Mouse (Mus musculus) forebrain, embryonic 10.5 days (tissue): ENCODE results near the gene Slc37a1. TPM values are rescaled to one million over a fixed set of nuclear protein-coding genes. Genes with fewer than 3 reads are reported as not detected.

ENCODE experiments used
- DNase-seq: peaks from one replicate; pipeline ENCODE4 v3.0.0-alpha.2; 2017; ENCODE audit warnings: low spot score; ENCODE audit errors: extremely low spot score
- H3K27ac ChIP-seq: fragments of 300-500 bp; sonication (generic); 2 replicates; pipeline ENCODE4 v1.5.1; 2016; ENCODE audit warnings: mild to moderate bottlenecking
- H3K27me3 ChIP-seq: fragments of 300-500 bp; sonication (generic); 2 replicates; pipeline ENCODE4 v1.6.1; 2016; ENCODE audit warnings: mild to moderate bottlenecking; ENCODE audit not compliant: poor library complexity, severe bottlenecking
- H3K36me3 ChIP-seq: fragments of 300-500 bp; sonication (generic); replicated peaks from 2 replicates; pipeline ENCODE4 v1.6.1; 2016; ENCODE audit warnings: mild to moderate bottlenecking, moderate library complexity
- H3K4me1 ChIP-seq: fragments of 300-500 bp; sonication (generic); 2 replicates; pipeline ENCODE4 v1.6.1; 2016
- H3K4me3 ChIP-seq: fragments of 300-500 bp; sonication (generic); 2 replicates; pipeline ENCODE4 v1.5.1; 2016; ENCODE audit warnings: mild to moderate bottlenecking, moderate library complexity
- H3K9me3 ChIP-seq: fragments of 300-500 bp; sonication (generic); 2 replicates; pipeline ENCODE4 v1.6.1; 2016; ENCODE audit warnings: mild to moderate bottlenecking, moderate library complexity
- WGBS: fragments of 180-500 bp; shearing (Covaris S2); methylation state at CpG from one replicate; pipeline ENCODE4 v1.1.7; 2016; 5-methylcytosine and 5-hydroxymethylcytosine counted together
- polyA plus RNA-seq: library from polyadenylated mRNA; unstranded; fragments of >200 nt; fragmentation: Nextera tagmentation; extraction: Ambion mirVana; gene quantifications from 2 replicates; pipeline ENCODE4 v1.2.1, GENCODE M21; 2016

Gene Slc37a1
- polyA plus RNA-seq, 1 experiment from 2014 or later, result 6.7 TPM

DNA sequence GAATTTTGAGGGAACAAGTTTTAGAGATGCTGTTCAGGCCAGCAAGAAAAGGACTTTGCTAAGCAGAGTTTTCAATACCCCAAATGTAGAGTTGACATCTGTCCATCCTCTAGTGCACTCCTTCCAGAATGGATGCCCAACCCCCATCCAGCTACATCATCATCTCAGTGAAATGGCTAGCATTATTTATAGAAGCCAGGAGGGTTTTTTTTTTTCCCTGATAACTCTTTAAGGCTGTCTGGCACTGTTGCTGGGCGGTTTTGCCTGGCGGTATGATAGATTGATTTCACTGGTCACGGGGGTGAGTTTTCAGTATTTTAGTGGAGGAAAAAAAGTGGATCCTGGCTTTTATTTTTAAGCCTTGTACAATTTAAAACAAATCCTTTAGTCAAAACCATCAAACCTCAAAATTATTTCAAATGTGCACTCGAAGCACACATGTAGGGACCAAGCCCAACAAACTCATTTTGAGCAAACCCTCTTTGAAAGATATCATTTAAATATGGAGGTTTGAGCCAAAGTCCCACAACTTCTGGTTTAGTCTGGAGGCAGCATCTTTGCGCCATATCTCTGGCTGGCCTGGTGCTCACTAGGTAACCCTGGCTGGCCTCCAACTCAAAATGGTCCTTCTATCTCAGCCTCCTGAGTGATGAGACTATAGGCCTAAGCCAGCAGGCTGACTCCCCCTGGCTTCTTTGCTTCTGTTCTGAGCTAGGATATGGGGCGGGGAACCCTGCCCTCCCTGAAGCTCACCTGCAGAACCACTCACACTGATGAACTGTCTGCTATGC is 12.0 kb downstream of the Slc37a1 start:
- H3K4me3 ChIP-seq, result no peak overlapping the region
- 91% methylated on average over 6 of the region's 6 CpGs for WGBS
- DNase-seq, result no peak
- H3K36me3 ChIP-seq, result no peaks in the 10 kb centered on the region
- peaks cover 40% of the 10 kb centered on the region for H3K27me3 ChIP-seq
- H3K27ac ChIP-seq, result no peak overlapping the region
- peaks cover 32% of the 10 kb centered on the region for H3K4me1 ChIP-seq
- H3K9me3 ChIP-seq, result no peaks in the 10 kb centered on the region

DNA sequence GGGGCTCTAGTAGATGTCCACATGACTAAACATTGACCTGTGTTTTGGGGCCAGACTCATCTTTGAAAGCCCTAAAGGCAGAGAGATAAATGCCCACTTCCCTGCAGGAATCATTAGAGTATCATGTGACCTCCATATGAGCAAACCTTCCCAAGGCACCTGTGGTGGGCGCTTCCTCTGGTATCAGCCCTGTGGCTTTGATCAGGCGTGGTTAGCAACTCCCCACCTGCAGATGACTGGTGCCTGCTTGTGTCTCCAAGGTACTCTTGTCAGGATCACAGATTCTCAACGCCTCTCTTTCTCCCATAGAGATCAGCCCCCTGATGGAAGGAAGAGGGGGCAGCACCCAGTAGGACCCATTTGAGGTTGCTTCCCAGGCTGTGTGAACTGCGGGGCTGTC is 13.4 kb downstream of the Slc37a1 start:
- WGBS, result 89% methylated on average over 4 of the region's 4 CpGs

DNA sequence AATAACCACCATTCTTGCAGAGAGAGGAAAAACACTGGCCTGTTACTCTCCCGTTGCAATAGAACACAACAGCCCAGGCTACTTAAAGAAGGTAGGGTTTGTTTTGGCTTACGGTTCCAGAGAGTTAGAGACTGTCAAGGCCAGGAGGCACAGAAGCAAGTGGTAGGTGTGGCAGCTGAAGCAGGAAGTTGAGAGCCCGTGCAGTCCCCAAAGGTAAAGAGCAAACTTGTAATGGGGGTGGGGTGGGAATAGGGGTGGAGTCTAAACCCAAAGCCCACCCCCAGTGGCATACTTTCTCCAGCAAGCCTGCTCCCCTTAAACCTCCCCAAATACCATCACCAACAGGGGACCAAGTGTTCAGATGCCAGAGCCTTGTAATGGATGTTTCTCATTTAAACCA is 14.1 kb downstream of the Slc37a1 start:
- no peak for DNase-seq
- peaks cover 40% of the 10 kb centered on the region for H3K4me1 ChIP-seq
- no peak overlapping the region for H3K27ac ChIP-seq
- H3K36me3 ChIP-seq, result no peaks in the 10 kb centered on the region
- H3K4me3 ChIP-seq, result no peak overlapping the region
- 74% methylated on average over 3 of the region's 3 CpGs for WGBS
- H3K27me3 ChIP-seq, result peaks cover 28% of the 10 kb centered on the region
- no peaks in the 10 kb centered on the region for H3K9me3 ChIP-seq

More for the DNA sequence above, 13.4 kb downstream of the Slc37a1 start:
- Histone ChIP-seq H3K27ac (no peak overlapping the region), H3K4me1 (peaks cover 40% of the 10 kb centered on the region), H3K4me3 (no peak overlapping the region), H3K9me3 (no peaks in the 10 kb centered on the region), H3K27me3 (peaks cover 35% of the 10 kb centered on the region), H3K36me3 (no peaks in the 10 kb centered on the region)
- no peak for DNase-seq

DNA sequence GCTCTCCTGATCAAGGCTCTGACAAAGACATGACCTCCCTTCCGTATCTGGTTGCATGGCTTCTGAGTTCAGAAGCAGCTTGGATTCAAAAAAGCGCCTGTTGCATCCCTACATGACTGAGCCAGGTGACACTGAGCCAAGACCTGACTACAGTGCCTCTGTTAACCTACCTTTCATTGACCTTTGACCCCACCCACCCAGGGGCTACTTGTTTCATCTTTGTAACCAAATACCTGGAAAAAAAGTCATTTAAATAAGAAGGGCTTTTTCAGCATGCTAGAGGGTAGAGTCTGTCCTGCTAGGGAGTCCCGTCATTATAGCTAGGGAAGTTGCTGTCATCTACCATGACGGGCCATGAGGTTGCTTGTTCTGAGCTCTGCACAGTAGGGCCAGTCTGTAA is 16.8 kb downstream of the Slc37a1 start:
- peaks cover 26% of the 10 kb centered on the region for H3K4me1 ChIP-seq
- DNase-seq, result no peak
- WGBS, result 84% methylated on average over 4 of the region's 4 CpGs

DNA sequence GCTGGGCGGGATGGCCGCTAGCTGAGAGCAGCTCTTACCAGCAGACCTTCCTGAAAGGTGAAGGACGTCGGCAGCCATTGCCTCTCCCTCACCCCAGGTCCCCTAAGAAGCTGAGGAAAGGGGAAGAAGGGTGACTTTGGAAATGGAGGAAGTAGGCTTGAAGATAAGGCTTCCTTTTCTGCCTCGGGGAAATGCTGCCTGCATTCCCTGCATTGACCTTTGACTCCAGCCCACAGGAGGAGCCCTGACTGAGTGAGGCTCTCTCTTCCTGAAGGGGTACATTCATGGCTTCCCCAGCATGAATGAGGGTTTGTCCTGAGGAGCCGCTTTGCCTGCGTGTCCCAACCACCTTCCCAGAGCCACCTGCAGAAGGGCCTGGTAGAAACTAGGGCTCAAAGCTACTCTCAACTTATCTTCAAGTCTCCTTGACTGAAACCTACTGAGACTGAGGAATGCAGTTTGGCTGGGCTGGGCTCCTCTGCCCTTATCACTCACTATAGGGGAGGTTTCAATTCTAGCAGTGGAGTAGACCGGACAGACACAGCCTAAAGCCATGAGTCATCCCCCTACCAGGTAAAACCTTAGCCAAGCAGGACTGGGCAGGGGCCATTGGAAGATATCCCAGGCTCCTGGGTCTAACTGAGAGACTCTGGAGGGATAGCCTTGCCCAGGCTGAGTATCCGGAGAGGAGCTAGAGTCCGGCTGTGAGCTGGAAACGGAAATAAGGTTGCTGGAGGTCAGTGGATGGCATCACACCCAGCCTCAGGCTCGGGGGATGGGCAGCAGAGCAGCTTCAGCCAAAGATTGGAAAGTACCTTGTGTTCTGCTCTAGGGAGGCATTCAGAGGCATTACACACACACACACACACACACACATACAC is 18.5 kb downstream of the Slc37a1 start:
- DNase-seq, result no peak
- Histone ChIP-seq H3K27ac (peak overlapping the region; percentile 44), H3K9me3 (no peaks in the 10 kb centered on the region), H3K27me3 (no peaks in the 10 kb centered on the region), H3K36me3 (no peaks in the 10 kb centered on the region), H3K4me3 (no peak overlapping the region), H3K4me1 (peaks cover 35% of the 10 kb centered on the region)
- 49% methylated on average over 12 of the region's 12 CpGs for WGBS

More for the DNA sequence above, 16.8 kb downstream of the Slc37a1 start:
- no peaks in the 10 kb centered on the region for H3K9me3 ChIP-seq
- H3K36me3 ChIP-seq, result no peaks in the 10 kb centered on the region
- no peak overlapping the region for H3K4me3 ChIP-seq
- H3K27me3 ChIP-seq, result peaks cover under 1% of the 10 kb centered on the region; the same call in 1 of the 2 replicates
- no peak overlapping the region for H3K27ac ChIP-seq

DNA sequence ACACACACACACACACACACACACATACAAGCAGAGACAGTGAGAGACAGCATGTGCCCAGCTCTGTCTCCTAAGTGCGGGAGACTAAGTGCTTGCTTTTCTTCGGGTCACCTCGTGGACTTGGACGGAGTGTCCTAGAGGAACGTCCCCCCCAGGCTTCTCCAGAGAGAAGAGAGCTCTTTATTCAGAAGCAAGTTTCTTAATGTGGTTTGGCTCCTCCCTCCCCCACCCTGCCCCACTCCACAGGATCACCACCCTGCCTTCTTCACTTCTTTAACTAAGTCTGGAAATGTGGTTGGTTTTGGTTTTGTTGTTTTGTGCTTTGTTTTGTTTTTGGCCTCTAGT is 19.2 kb downstream of the Slc37a1 start:
- 62% methylated on average over 5 of the region's 5 CpGs for WGBS
- H3K27ac ChIP-seq, result peak overlapping the region; percentile 44

DNA sequence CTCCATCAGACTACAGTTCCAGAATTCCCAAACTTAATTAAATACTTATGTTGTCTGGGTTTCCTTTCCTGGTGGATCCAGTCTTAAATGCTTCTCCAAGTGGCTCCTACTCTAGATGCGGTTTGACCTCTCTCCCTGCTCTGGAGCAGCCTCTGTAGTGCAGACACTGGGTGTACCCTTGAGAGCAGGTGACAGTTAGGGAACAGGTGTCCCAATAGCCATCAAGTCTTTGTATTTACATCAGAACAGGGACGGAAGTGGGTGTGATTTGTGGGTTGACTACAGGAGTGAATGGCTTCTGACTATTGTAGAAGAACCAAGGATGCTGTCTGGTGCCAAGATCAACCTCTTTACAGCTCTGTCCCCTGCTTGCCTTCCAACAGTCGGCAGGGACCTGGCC is 21.2 kb downstream of the Slc37a1 start:
- Histone ChIP-seq H3K27ac (no peak overlapping the region), H3K9me3 (no peaks in the 10 kb centered on the region), H3K27me3 (no peaks in the 10 kb centered on the region), H3K4me1 (peaks cover 37% of the 10 kb centered on the region), H3K4me3 (no peak overlapping the region), H3K36me3 (no peaks in the 10 kb centered on the region)
- 91% methylated on average over 3 of the region's 3 CpGs for WGBS
- DNase-seq, result no peak

More for the DNA sequence above, 19.2 kb downstream of the Slc37a1 start:
- no peak for DNase-seq
- Histone ChIP-seq H3K27me3 (no peaks in the 10 kb centered on the region), H3K4me3 (no peak overlapping the region), H3K36me3 (no peaks in the 10 kb centered on the region), H3K4me1 (peaks cover 35% of the 10 kb centered on the region), H3K9me3 (no peaks in the 10 kb centered on the region)

DNA sequence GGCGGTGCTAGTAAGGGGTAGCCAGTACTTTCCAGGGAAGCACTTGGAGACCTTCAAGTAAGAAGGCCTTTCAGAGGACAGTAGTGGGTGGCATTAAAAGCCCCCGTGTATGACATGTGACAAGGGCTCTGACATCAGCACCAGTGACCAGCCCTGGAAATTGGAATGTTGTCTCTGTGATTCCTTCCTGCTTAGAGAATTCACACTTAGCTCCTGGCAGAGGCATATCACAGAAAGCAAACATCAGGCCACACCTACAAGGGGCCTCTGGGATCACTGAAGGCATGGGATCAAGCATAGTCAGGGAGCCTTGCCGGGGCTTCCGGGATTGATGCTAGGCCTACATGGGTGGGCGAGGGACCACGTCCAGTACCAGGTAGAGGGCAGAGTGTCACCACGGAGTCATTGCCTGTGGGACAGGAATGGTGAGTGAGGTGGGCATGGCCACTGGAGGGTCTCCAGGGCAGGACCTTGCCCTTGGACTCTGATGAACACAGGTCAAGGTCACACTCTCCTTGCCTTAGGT is 21.8 kb downstream of the Slc37a1 start:
- H3K36me3 ChIP-seq, result no peaks in the 10 kb centered on the region
- DNase-seq, result no peak
- no peak overlapping the region for H3K27ac ChIP-seq
- WGBS, result 94% methylated on average over 7 of the region's 7 CpGs
- H3K9me3 ChIP-seq, result no peaks in the 10 kb centered on the region
- no peak overlapping the region for H3K4me3 ChIP-seq
- H3K27me3 ChIP-seq, result no peaks in the 10 kb centered on the region
- H3K4me1 ChIP-seq, result peaks cover 43% of the 10 kb centered on the region

DNA sequence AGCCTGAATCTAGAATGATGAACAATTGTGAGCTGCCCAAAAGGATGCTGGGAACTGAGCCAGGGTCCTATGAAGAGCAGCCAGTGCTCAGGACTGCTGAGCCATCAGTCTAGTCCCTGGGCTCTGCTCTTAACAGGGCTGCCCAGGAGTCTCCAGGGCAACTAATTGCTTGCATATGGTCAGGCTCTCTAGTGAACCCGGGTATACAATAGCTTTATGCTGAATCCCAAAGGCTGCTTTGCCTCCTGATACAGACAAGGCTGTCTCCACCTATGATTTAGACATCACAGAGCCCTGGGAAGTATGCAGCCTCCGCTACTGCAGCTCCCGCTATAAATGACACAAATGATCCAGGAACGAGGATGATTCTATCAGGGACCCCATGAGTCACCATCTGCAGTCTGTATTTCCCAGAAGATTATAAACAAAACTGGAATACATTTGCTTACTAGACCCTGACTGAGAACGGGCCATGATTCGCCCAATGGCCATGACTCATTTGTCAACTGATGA is 22.7 kb downstream of the Slc37a1 start:
- DNase-seq, result no peak
- Histone ChIP-seq H3K9me3 (no peaks in the 10 kb centered on the region), H3K4me1 (peaks cover 45% of the 10 kb centered on the region), H3K36me3 (no peaks in the 10 kb centered on the region), H3K27me3 (no peaks in the 10 kb centered on the region), H3K4me3 (no peak overlapping the region), H3K27ac (0 out of 2 replicates have a peak overlapping the region, but pooled peaks have one; percentile 48)
- WGBS, result 67% methylated on average over 6 of the region's 6 CpGs

DNA sequence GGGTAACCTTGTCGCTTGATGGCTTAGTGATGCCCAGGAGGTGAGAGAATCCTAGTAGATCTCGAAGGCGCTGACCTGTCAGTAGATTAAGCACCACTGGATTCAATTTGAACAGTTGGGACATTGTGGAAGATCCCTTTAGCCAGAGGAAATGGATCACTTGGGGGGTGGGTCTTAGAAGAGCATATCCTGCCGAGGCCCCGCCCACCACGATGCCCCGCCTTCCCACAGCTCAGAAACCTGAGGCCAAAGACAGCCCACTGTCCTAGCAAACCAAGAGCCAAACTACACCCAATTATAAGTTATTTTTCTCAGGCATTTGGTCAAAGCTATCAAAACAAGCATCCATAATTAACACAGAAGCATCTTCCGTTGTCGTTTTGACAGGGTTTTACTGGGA is 24.5 kb downstream of the Slc37a1 start:
- Histone ChIP-seq H3K36me3 (no peaks in the 10 kb centered on the region), H3K4me1 (peaks cover 41% of the 10 kb centered on the region), H3K27me3 (no peaks in the 10 kb centered on the region), H3K9me3 (no peaks in the 10 kb centered on the region), H3K27ac (no peak overlapping the region), H3K4me3 (no peak overlapping the region)
- no peak for DNase-seq
- WGBS, result 82% methylated on average over 9 of the region's 9 CpGs

DNA sequence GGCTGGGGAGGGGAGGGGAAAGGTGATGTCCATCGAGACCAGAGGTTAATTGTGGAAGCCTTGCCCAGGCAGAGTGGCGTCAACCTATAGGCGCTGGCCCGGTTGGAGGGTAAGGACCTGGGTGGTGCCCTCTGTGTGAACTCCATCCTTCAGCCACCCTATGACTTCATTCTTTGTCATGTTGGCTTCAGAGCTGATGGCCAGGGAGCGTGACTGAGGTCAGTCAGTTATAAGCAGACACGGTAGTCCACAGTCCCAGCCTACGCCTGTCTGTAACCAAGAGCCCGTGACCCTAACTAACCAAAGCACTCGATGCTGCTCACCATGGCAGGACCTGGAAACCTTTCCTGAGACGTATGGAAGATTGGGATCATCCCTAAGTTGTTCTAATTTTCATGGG is 26.1 kb downstream of the Slc37a1 start:
- Histone ChIP-seq H3K36me3 (no peaks in the 10 kb centered on the region), H3K27me3 (no peaks in the 10 kb centered on the region), H3K4me3 (no peak overlapping the region), H3K27ac (no peak overlapping the region; the same call in 1 of the 2 replicates), H3K9me3 (no peaks in the 10 kb centered on the region), H3K4me1 (peaks cover 42% of the 10 kb centered on the region)
- 85% methylated on average over 10 of the region's 10 CpGs for WGBS
- no peak for DNase-seq

DNA sequence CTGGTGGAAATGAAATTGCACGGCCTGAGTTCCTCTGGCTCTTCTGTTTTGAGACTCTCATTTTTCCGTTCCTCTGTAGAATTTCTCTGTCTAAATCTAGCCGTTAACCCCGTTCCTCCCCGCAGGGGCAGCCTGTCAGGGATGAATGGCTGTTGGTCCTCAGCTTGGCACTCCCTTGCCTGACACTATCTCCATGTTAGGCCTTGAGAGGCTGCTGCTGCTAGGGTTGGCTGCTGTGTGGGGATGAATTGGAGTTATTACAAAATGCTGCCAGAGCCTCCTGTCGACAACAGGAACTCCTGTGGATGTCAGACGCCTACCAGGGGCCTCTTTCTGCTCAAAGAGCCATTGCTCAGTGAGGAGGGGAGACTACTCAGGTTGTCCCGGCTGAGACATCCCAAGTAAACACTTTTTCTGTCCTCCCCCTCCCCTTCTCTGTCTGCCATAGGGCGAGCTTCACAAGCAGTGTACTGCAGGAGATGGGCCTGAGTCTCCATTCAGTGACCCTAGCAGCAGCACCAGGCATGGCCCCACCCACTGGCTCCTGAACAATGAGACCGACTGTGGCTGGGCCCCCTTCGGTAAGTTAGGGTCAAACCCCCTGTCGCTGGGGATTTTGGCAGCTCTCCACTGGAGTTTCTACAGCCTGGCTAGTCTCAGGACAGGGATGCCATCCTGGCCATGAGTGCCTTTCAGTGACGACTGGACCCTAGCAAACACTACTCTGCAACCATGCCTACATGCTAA is 28.6 kb downstream of the Slc37a1 start:
- 37% methylated on average over 13 of the region's 13 CpGs for WGBS
- H3K4me1 ChIP-seq, result peaks cover 38% of the 10 kb centered on the region
- H3K27ac ChIP-seq, result peak overlapping the region; percentile 65
- no peaks in the 10 kb centered on the region for H3K36me3 ChIP-seq
- no peaks in the 10 kb centered on the region for H3K27me3 ChIP-seq
- H3K9me3 ChIP-seq, result no peaks in the 10 kb centered on the region
- DNase-seq, result no peak
- H3K4me3 ChIP-seq, result 0 out of 2 replicates have a peak overlapping the region, but pooled peaks have one; percentile 5
